Mouse (Mus musculus): ENCODE data around the gene Zpbp2.

Gene Zpbp2

DNA sequence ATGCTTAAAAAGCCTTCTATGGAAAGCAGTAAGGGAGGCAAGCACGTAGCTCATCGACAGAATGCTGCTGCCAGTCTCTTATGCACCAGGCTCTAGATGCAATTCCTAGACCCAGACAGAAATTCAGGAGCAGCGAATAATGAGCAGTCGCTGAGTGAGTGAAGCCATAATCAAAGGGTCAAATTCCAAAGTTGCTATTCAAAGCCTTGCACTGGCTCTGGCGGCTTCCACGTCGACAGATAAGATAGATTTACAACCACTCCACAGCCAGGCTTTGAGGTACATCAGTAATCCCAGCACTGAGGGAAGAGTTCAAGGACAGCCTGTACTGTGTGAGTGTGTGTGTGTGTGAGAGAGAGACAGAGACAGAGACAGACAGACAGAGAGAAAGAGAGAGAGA, 10.0 kb downstream of the Zpbp2 start:
- DNase-seq: no peak

DNA sequence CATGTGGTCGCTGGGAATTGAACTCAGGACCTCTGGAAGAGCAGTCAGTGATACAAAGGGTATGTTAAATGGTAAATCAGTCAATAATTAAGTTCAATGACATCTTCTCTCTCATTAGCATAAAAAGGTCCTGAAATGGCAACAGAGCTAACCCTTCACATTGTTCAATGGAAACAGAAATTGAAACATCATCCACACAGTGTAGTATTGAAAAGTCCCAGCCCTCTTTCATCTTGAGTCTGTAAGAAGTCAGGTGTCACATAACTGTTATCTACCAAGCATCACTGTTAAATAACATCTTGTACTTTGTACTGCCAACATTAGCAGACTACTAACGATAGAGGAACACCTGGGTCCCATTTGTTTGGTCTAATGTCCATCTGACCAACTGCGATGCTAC, 12.1 kb downstream of the Zpbp2 start:
- no peak for DNase-seq

DNA sequence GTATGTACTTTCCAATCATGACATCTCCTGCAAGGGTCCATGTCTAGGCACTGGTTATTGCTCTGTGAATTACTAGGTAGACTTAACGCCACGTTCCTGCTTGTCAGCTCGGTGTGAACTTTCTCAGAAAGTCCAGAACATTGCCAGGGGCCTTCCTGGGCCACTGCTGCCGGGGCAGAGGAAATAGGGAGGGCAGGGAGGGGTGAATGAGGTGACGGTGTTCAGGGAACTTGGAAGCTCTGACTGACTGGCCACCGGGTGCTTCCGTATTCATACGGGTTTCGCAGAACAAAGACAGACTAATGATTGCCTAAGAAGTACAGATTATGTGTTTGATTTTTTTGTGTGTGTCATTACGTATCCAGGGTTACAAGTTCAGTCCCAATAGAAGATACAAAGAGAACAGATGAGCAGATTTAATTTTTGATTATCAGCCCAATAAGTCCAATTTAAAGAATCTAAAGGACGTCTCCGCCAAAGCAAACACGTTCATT, 13.1 kb downstream of the Zpbp2 start:
- no peak for DNase-seq

DNA sequence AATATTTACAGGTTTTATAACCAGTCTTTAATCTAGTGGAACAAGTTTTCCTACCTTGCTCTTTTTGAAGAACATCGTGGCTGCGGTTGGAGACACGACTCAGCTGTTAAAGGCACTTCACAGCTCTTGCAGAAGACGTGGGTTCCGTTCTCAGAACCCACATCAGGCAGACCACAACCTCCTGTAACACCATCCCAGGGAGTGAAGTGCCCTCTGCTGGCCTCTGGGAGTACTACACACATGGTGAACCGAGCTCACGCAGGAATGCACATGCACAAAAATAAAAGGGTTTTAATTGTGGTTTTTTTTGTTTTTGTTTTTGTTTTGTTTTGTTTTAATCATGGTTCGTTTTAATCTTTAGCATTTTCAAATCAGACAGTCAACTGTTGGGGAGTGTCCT, 17.4 kb downstream of the Zpbp2 start:
- no peak for DNase-seq

DNA sequence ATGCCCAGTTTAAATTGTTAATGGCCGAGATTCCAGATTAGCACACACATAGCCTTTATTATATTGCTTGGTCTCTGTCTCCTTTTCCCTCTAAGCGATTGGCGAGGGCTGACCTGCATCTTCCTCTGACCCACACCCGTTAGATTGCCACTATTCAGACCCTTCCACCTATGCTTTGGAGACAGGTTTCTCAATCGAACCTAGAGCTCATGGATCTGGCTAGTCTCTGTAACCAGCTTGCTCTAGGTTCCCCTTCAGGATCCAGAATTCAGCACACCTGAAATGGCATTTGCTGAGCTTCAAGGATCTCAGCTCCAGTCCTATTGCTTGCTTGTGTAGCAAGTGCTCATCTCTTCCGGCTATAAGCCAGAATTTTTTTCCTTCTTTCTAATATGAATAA, 18.6 kb downstream of the Zpbp2 start:
- DNase-seq: no peak

DNA sequence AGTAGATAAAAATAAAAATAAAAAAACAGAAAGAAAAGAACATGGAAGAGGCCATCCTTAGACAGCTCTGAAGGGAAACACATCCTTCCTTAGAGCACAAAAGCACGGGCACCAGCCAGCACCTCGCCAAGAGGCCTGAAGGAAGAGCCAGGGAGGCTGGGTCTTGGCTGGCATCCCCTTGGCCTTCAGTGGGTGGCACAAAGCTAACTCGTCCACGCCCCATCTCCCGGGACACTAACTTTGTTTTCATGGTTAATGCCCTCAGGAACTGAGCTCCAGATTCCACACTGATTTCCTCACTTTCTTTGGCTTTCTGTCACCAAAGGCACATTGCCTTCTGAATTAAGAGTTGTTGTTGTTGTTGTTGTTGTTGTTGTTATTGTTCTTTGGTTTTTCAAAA, 26.9 kb downstream of the Zpbp2 start:
- DNase-seq: no peak

DNA sequence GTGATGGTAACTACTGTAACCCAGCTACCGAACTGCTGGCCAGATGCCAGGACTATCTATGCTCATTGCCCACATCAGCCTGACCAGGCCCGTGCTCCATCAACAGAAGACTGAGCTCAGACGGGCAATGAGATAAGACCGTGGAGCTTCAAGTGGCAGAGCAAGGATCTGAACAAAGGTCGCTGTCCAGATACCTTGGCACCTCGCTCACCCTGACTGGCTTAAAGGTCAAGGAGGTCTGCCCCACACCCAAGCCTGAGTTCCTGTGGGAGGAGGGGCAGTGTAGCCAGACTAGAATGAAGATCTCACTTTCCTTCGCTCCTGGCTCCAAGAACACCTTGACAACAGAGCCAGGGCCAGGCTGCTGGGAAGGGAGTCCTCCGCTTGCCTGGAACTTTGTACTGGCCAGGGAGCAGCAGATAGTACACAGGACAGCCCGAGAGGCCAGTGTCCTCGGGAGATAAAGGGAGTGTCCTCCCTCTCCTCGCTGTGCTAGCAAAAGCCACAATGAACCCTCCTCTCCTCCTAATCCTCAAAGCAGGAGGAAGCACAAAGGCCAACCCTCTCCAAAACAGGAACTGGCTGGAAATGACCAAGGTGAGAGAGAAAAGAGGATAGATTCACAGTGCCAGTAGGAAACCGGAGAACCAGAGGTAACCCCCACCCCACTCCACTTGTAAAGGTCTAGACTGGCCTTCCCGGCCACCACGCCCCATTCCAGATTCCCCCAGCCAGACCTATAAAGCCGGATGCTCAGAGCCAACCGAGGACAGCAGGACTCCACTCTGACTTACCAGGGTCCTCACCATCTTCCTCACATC, 29.6 kb downstream of the Zpbp2 start:
- peak; percentile 35 for DNase-seq

GRCm38 (mm10) chr11:98581286-98582029, 30.6 kb downstream of the Zpbp2 start:
- DNase-seq: no peak

- no peak for DNase-seq
These were observed 31.1 kb downstream of the Zpbp2 start for GRCm38 (mm10) chr11:98582030-98582388.

- no peak for DNase-seq
These were observed 31.8 kb downstream of the Zpbp2 start for GRCm38 (mm10) chr11:98582551-98583264.

DNA sequence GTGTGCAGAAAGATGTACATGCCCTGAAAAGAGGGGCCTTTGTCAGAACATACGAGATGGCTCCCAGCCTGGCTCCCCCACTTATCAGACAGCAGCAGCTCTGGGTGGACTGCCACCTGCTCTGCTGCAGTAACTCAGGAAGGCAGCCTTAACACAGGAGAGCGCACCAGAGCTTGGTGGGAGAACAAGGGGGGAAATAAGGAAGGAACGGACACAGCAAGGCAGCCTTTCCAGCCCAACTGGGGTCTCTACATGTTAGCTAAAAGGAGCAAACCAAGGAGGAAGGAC, 32.3 kb downstream of the Zpbp2 start:
- DNase-seq: no peak

DNA sequence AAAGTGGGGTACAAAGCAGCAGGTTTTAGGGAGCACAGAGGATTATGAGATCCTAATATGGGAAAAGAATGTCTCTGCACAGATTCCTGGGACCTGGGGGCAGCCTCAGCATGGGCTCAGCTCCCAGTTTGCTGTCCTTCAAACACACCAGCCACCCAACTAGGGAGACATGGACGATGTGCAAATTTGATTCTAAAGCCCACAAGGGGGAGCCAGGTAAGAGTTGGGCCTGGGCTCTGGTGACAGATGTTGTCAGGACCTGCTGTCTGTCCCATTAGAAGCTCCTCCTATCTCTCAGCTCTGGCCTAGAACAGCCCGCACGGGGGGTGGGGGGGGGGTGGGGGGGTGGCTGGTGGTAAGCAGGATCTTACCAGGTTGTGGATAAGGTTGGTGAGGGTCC, 32.7 kb downstream of the Zpbp2 start:
- no peak for DNase-seq

GRCm38 (mm10) chr11:98584146-98584545, 33.2 kb downstream of the Zpbp2 start:
- no peak for DNase-seq

DNA sequence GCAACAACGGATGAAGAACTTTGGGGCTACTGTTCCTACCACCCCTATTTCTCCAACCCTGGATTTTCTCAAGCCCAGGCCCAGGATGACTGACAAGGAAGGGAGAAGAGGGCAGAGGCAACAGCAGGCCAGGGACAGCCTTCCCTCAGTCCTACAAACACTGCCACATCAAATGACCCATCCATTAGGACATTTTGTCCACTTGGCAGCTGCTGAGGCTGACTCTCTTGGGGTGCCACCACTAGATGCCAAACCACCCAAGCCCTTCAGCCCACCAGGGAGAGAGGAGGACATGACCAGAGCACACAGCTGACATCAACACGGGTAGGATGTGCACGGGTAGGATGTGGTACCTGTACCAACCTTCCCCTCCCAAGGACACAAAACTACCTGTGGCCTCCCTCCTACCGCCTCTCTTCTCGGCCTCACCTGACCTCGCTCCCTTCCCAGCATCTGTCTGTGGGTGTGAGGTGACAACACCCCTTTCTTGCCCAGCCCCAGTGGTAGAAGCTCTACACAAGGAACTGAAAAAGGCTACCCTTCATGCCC, 33.8 kb downstream of the Zpbp2 start:
- DNase-seq: no peak

- DNase-seq: no peak
These were observed 35.4 kb downstream of the Zpbp2 start for GRCm38 (mm10) chr11:98586087-98586891.

DNA sequence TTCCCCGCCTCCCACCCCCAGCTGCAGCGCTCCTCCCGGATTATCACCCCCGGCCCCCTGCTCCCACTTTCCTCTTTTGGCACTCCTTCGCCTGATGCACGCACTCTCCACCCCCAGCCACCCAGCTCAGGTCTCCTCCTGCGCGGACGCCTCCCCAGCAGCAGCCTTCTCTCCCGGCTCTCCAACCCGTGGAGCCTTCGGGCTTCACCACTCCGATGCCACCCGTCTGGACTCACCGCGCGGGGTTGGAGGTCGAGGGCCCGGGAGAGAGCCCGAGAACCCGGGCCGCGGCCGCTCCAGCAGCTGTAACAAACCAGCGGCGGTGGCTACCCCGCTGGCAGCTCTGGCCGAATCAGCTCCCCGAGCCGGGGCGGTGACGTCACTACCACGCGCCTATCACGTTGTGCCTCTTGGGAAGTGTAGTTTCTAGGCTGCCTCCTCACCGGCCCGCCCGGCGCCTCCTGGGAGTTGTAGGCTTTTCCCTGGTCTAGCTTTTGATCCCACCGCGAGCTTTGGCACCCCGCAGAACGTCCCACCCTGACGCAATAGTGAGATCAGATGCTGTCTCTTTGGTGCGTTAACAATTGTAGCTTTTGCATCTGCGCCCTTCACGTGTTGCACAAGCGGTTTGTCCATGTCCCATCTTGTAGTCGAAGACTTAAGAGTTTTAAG, 36.1 kb downstream of the Zpbp2 start, which contains the start of gene Ormdl3:
Gene Ormdl3, minus strand, starts transcription at position 477 of the 672 bp plus-strand sequence.
- peak; percentile 99 for DNase-seq

DNA sequence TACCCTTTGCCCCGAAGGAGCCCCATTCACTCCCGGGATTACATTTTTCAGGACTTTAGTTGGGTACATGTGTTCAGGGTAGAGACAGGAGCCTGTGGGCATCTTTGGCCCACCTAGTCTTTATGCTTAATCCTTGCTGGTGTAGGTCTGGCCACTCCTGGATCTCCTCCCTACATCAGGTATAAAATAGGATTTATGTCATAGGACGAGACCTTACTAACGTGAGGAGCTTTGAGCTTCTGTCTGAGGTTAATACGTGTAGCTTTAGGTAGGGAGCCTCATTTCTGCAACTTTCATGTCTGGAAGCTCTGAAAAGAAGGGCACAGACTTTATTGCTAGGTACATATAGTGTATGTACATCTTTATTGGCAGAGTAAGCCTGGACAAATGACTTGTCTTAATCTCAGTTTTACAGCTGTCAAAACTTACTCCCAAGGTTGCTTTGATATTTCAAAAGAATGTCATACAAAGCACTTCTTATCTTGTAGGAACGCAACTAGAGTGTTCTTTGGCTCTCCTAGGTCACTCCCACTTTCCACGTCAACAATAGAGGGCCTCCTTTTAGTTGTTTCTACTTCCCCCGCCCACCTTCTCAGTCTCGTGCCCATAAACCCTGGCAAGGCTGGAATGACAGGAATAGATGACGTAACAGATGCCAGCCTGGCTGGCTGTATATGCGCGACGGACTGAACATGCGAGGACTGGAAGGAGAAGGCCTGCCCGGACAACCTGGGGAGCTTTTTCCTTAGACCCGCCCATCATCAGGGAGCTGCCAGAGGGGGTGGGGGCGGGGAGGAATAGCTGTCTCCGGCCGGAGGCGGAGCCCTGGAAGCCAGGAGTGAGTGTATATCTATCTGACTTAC, 37.0 kb downstream of the Zpbp2 start:
- DNase-seq: peak; percentile 86

DNA sequence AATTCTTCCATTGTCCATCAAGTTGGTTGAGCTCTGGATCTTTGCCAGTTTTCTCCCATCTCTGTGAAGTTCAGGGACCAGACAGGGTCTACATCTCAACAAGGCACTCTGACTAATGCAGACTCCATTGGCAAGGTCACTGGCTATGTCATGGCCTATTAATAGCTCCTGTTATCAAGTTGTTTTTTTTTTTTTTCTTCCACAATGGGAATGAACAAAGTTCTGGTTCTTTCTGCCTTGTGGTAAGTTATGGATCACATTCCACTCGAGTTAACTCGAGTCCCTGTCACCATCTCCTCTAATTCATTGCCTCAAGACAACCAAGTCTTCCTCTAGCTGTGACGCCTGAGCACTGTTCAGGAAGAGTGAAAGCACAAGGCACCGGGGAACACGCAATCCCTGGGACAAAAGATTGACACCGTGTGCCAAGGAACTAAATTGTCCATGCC, 38.0 kb downstream of the Zpbp2 start:
- peak; percentile 28 for DNase-seq

GRCm38 (mm10) chr11:98589306-98589705, 38.4 kb downstream of the Zpbp2 start:
- no peak for DNase-seq

GRCm38 (mm10) chr11:98590548-98591445, 39.9 kb downstream of the Zpbp2 start:
- DNase-seq: no peak

Measured in kidney, postnatal 14 days (tissue).